Mouse (Mus musculus) left cerebral cortex, adult 8-10 months (tissue): ENCODE results near the gene Prmt6. TPM values are rescaled to one million over a fixed set of nuclear protein-coding genes. Genes with fewer than 3 reads are reported as not detected.

Experiments used
- DNase-seq, 2 experiments: peaks; one replicate each; pipeline ENCODE4 v3.0.0; 2022; ENCODE audit warnings: low spot score in 2 of 2
- total RNA-seq, 4 experiments: library from RNA; stranded (reverse); gene quantifications; 2 replicates each; pipeline ENCODE4 v1.2.4; 2022

The Prmt6 gene
- total RNA-seq: 10 to 100 TPM; 10.8 to 14.0 (median 12.5) TPM

DNA sequence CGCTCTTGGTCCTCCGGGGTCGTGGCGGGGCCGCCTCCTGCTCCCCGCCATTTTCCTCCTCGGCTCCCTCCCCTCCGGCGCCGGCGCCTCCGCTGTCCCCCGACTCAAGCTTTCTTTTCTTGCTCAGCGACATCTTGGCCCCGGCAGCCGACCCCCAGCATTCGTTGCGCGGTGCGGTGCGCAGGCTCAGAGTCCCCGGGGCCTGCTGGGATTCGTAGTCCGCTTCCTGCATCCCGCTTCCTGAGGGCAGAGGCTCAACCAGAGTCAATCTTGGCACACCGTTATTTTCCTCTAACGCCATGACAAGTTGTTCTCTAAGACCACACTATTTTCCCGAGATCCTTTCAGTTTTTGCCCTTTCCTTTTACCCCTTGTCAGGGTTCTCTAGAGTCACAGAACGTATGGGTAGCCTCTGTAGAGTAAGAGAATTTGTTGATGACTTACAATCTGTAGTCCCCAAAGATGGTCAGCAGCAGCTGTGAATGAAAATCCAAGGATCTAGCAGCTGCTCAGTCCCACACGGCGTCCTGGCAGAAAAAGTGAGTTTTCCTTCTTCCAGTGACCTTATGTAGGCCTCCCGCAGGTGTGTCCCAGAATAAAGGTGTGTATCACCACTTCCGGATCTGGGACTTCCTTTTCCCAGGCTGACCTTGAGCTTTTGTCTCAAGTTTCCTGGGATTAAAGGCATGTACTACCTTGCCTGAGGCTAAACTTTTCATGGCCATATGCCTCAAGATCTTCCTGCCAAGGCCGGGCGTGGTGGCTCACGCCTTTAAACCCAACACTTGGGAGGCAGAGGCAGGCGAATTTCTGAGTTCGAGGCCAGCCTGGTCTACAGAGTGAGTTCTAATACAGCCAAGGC lies at the start of gene Prmt6:
TSS of gene Prmt6 (minus strand) at position 160 of the 862 bp plus-strand sequence.
- peak; percentile 81 to 82 for DNase-seq

DNA sequence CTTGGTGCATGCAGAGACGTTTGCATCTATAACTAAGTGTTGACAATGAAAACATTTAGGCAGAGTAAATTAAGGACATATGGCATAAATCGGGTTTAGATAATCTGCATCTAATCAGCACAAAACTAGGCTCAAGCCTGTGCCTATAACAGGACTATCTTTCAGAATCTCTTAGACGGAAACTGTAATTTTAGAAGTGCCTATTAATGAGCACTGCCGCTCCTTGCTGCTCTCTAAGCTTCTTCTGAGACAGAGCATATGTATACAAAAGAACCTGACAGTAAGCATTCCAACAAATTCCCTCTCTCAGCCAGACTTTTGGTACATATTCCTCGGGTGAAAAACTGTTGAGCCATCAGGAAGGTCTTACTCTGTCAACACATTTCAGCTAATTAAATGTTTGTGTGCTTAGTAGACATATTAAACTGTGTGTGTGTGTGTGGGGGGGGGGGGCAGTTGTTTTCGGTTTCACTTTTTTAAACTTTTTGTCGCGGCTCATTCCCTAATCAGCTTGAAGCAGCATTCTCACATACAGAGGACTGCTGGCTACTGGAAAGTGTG lies 39.8 kb upstream of the Prmt6 start:
- no peak for DNase-seq

DNA sequence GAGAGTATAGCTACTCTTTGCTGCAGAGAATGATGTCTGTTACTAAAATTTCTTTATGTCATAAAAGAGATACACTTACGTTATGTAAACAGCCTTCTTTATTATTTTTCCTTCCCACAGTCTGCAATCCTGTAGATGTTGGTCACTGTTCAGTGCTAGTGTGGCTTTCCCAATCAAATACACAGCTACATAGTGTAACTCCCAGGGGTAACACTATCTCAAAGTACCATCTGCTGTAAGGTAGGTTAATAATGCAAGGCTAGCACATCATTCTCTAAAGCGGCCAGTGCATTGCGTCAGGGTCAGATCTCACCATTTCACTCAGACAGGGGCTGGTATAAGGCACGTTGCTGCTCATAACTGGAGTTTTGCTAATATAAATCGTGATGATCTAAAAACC lies 31.9 kb upstream of the Prmt6 start:
- DNase-seq: no peak

DNA sequence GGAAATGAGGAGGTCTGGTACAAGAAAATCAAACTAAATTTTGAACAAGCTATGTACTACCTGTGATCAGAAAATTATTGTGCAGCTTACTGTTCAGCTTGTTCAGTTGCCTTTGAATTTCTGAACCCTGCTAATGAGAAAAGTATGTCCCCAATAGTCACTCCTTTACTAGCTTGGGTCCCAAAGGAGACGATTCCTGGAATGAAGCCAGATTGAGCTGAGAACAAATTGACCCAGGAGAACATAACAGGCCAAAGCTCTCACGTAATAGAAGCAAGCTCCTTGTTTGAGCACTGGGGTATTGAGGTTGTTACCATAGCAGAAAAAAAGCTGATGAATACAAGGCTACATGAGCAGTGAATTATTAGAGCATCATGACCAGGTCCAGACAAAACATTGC lies 17.0 kb upstream of the Prmt6 start:
- DNase-seq: no peak

DNA sequence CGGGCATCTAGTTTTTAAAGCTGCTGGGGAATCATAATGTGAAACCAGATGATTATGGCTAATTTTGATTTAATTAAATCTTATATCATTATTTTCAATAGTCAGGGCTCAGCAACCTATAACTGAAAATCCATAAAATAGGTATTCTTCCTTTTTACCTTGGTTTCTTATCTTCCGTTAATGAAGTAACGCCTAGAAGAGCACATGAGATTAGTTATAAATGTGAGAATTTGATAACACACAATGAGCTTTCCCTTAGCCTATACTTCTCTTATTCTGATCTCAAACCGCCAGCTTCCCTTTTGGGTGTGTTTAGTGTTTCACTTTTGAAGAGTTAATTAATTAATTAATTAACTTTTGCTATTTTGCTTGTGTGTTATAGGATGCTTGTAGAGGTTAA lies 2.3 kb upstream of the Prmt6 start:
- no peak for DNase-seq

DNA sequence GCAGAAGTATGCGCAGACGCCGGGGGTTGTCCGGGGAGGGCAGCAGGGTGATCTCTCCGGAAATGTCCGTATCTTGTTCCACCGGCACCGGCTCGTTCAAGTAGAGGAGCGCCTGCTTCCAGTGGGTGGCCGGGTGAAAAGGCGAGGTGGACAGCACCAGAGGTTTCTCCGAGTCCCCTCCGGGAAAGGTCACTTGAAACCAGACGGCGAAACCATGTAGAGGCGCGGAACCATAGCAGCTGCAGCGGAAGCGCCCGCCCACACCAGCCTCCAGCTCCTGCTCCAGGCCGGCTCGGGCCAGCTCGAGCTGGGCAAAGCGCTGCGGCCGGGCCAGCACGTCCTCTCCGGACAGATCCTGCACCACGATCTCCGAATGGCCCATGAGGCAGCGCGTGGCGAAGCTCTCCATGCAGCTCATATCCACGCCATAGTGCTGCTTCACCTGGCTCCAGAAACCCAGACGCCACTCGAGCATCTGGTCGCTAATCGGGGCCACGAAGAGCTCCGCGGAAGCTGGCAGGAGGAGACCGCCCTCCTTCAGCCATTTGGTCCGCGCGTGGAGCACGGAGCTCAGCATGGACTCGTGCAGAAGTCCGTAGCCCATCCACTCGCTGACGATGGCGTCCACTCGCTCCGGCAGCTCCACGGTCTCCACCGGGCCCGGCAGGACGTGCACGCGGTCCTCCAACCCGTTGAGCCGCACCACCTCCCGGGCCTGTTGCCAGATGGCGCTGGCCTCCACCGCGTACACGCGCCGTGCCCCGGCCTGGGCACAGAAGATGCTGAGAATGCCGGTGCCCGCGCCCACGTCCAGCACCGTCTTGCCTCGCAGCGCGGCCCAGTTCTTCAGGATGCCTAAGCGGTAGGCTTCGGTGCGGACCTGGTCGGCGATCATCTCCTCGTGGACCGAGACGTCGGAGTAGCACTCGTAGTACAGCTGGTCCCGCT lies 633 bp downstream of the Prmt6 start:
- peak; percentile 58 to 74 for DNase-seq

DNA sequence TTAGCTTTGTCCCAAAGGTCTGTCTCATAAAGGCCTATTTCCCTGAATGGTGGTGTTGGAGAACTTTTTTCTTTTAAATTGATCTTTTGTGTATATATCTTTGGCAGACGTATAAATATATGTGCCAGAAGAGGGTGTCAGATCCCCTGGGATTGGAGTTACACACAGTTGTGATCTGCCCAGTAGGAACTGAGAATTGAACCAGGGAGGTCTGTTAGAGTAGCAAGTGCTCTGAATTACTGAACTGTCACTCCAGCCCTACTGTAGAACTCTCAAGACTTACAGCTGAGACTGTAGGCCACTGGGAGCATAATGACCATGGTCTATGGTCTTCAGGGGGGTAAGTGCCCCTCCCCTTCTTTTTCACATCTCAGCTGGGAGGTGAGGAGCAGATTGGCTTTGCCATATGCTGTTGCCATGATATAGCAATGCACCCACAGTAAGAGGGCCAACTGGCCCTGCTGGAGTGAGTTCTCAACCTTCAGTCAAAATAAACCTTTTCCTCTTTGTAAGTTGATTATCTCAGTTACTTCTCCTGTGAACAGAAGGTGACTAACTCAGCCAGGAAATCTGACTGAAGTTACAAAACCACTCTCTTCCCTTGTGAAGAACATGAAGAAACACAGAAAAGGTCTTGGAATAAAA lies 13.9 kb downstream of the Prmt6 start:
- DNase-seq: no peak

Other genes with a start within 250 kb of the Prmt6 start
- 10 to 100 TPM; 25.9 to 31.8 (median 27.1) TPM for gene Ntng1, start 107.0 kb downstream of the Prmt6 start, total RNA-seq